Mouse (Mus musculus): ENCODE measurements around the gene Fign.

Fign gene

GRCm38 (mm10) chr2:64059477-64059876 is 38.4 kb downstream of the Fign start:
- no peak for DNase-seq (ENCODE audit: low spot score in 2 of 2)

- DNase-seq (ENCODE audit: low spot score in 2 of 2): no peak
Observed at GRCm38 (mm10) chr2:64048142-64048541, 49.7 kb downstream of the Fign start.

DNA sequence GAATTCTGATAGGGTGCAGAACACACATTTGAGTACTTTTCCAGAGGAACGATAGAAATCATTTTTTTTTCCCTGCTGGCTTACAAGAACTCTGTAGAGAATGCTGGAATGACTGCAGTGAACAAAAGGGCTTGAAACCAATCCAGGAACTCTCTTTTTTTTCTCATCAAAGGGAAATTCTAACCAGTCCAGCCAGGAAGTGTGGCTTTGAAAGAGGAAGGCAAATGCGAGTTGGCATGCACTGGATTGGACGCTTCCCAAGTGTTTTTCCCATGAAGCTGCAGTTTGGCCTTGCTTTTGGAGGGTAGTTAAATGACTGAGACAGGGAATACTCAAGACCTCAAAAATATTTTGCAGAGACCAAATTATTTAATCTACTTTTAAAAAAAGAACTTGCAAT is 54.7 kb downstream of the Fign start:
- peak in 1 of 2 experiments; percentile 2 for DNase-seq (ENCODE audit: low spot score in 2 of 2)

GRCm38 (mm10) chr2:64035393-64035792 is 62.4 kb downstream of the Fign start:
- no peak for DNase-seq (ENCODE audit: low spot score in 2 of 2)

- no peak for DNase-seq (ENCODE audit: low spot score in 2 of 2)
Observed at GRCm38 (mm10) chr2:64033871-64034270, 64.0 kb downstream of the Fign start.

GRCm38 (mm10) chr2:64025961-64026360 is 71.9 kb downstream of the Fign start:
- DNase-seq (ENCODE audit: low spot score in 2 of 2): no peak

- DNase-seq (ENCODE audit: low spot score in 2 of 2): no peak
Observed at GRCm38 (mm10) chr2:63994304-63995023, 103.4 kb downstream of the Fign start.

- no peak for DNase-seq (ENCODE audit: low spot score in 2 of 2)
Observed at GRCm38 (mm10) chr2:63985426-63985825, 112.4 kb downstream of the Fign start.

DNA sequence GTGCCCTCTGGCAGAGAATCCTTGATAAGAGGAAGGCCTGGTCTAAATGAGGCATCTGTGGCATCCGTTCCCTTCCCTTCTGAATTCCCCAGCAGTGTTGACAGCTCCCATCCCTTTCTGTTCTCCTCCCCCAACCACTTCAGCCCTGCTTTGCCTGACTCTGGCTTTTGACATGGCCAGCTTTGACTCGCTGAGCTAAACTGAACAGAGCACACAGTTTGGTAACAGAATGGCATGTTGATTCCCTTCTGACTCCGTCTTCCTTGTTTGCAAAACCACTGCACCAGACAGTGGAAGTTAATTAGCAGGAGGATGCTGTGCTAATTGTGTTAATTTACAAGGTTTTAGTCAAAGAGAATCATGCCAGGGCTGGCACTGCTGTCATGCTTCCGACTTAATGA is 115.5 kb downstream of the Fign start:
- no peak for DNase-seq (ENCODE audit: low spot score in 2 of 2)

- no peak for DNase-seq (ENCODE audit: low spot score in 2 of 2)
Observed at GRCm38 (mm10) chr2:63981449-63981848, 116.4 kb downstream of the Fign start.

DNA sequence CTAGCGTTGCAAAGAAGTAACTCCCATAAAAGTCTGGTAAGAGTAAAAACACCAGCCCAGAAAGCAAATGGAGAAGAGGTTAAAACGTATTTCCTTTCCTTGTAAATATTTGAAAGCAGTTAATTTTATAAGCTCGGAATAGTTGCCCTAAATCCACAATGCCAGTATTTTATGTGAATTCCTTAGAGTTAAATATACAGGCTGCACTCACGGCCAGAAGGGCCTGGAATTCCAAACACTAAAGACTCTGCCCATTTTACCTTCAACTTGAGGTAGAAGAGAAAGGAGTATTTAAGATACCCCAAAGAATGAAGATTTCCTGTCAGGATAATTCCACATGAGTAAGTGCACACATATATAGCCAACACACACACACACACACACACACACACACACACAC is 128.2 kb downstream of the Fign start:
- DNase-seq (ENCODE audit: low spot score in 2 of 2): no peak

DNA sequence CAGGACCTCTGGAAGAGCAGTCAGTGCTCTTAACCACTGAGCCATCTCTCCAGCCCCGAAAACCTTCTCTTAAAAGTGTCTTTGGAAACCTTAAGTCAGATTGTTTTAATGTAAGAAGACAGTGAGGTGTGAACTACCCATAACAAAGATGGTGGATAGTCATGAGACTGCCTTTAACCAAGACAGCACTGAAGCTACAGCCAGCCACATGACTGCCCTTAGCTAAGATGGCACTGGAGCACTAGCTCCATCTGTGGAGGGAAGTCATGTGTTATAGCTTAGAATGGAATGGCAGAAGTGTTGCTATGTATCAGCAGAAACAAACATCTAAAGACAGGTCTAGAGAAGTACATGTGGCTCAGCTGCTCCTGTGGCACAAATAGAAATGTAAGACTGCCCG is 166.8 kb downstream of the Fign start:
- DNase-seq (ENCODE audit: low spot score in 2 of 2): no peak

GRCm38 (mm10) chr2:63926481-63927097 is 171.2 kb downstream of the Fign start:
- no peak for DNase-seq (ENCODE audit: low spot score in 2 of 2)

DNA sequence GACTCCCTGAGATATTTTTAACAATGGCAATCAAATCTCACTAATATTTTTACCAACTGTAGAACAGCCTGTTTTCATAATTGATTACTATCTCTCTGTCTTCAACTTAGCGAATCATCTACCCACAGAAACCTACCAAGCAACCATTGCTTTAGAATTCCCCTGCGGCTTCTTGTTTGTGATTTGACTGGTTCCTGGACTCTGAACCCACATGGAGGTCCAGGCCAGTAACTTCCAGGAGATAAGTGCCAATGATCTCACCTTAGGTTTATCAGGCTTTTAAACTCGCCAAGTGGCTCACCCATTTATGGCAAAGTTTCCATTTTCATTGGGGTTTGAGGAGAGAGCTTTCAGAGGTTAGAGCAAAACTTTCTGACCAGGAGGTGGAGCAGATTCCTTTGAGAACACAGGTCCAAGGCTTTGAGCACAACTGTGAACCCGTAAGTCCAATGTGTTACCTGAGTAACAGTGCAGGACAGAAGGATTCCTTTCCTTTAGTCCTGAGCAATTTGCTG is 172.1 kb downstream of the Fign start:
- DNase-seq (ENCODE audit: low spot score in 2 of 2): no peak

All from right cerebral cortex, postnatal 36 days (tissue).